Mouse (Mus musculus): ENCODE data around the gene Mapk11. TPM values are rescaled to one million over a fixed set of nuclear protein-coding genes. Genes with fewer than 3 reads are reported as not detected.

Gene Mapk11
- polyA plus RNA-seq, 1 experiment from 2014 or later: 0.83 TPM

DNA sequence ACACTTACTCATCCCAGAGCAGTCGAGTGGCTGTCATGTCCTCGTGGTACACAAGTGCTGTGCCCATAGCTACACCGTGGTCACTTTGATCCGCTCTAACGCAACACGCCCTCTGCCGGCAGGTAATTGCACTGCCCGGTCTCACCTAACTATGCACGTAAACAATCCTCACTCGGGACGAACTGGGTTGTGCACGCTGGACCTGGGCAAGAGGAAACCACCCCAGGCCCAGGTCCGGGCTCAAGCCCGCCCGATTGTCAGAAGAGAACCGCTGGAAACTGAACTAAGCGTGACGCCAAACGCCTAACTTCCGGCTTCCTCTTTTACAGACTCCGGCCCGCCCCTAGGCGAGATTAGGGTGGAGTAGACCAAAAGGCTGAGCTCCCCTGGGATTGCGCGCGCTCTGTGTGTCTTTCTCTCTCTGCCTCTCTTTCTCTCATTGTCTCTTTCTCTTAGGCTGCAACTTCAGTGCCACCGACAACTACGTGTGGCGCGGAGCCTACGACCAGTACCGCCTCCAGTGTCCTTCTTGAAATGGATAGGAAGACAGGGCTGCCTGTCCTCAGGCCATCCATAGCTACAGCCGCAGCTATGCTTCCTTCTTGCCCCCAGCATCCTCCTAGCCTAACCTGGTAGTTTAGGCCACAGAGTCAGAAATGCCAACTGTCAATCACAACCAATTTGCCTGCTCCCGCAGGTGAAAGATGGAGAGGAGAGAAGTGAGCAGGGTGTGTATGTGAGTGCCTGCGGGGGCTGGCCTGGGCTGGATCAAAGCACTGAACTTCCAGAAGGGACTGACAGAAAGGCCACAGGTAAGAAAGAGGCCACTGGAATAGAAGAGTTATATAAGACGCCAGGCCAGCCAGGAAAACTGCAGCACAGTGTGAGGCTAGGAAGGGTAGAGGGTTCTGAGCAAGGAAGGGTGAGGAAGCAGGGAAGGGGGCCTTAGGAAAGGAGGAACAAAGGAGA is 20.8 kb downstream of the Mapk11 start, which contains the start of gene Hdac10:
TSS of gene Hdac10 (minus strand) at position 319 of the 969 bp plus-strand sequence.
- no peaks in the 10 kb centered on the region; the same call in 1 of the 2 replicates for H3K27me3 ChIP-seq (ENCODE audit: control insufficient read depth, insufficient read depth, low read depth, low read length)
- no peaks in the 10 kb centered on the region for H3K9me3 ChIP-seq (replicated peaks; ENCODE audit: control insufficient read depth, low read length)
- no peaks in the 10 kb centered on the region for H3K36me3 ChIP-seq (ENCODE audit: control insufficient read depth, insufficient read depth)
- peak within 1 kb of the TSS; percentile 83 for H3K9ac ChIP-seq (ENCODE audit: low read depth, low read length)
- H3K4me3 ChIP-seq (ENCODE audit: low read depth, low read length): peak within 1 kb of the TSS; percentile 79
- H3K4me2 ChIP-seq (ENCODE audit: low read depth, low read length): peak within 1 kb of the TSS; percentile 85
- 3% methylated on average over 36 of the region's 36 CpGs for WGBS (ENCODE audit: insufficient replicate concordance)
- H3K27ac ChIP-seq (ENCODE audit: low read length): peak within 1 kb of the TSS; percentile 88
- ATAC-seq (ENCODE audit: low read depth): peak; percentile 87
- H3K4me1 ChIP-seq (ENCODE audit: control insufficient read depth, low read depth, low read length): peaks cover 15% of the 10 kb centered on the region

DNA sequence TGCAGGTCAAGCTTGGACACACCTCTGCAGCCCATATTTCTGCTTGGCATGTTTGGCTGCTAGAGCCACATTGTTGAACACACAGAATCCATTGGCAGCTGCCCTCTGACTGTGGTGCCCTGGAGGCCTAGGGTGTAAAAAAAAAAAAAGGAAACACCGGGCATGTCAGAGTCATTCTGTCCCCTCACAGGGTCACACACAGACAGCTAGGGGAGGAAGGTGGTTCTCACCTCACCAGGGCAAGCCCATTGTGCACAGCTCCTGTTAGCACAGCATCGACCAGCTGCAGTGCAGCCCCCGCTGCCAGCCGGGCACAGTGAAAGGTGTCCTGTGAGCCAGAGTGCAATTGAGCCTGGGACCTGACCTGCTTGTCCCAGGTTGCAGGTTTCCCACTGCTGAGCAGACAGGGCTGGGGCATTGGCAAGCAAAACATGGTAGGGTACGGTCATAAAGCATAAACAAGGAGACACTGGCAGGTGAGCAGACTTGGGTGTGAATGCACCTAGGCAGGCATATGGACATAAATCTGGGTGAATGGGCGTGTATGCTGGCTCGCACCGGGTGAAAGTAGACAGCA is 22.0 kb downstream of the Mapk11 start:
- Histone ChIP-seq H3K4me1 (ENCODE audit: control insufficient read depth, low read depth, low read length) (peaks cover 21% of the 10 kb centered on the region), H3K36me3 (ENCODE audit: control insufficient read depth, insufficient read depth) (no peaks in the 10 kb centered on the region), H3K9me3 (replicated peaks; ENCODE audit: control insufficient read depth, low read length) (no peaks in the 10 kb centered on the region), H3K4me2 (ENCODE audit: low read depth, low read length) (peak overlapping the region; percentile 85), H3K27ac (ENCODE audit: low read length) (no peak overlapping the region), H3K4me3 (ENCODE audit: low read depth, low read length) (peak overlapping the region; percentile 79), H3K9ac (ENCODE audit: low read depth, low read length) (peak overlapping the region; percentile 83; the same call in 1 of the 2 replicates), H3K27me3 (ENCODE audit: control insufficient read depth, insufficient read depth, low read depth, low read length) (no peaks in the 10 kb centered on the region; the same call in 1 of the 2 replicates)
- ATAC-seq (ENCODE audit: low read depth): no peak
- WGBS (ENCODE audit: insufficient replicate concordance): 75% methylated on average over 8 of the region's 8 CpGs

DNA sequence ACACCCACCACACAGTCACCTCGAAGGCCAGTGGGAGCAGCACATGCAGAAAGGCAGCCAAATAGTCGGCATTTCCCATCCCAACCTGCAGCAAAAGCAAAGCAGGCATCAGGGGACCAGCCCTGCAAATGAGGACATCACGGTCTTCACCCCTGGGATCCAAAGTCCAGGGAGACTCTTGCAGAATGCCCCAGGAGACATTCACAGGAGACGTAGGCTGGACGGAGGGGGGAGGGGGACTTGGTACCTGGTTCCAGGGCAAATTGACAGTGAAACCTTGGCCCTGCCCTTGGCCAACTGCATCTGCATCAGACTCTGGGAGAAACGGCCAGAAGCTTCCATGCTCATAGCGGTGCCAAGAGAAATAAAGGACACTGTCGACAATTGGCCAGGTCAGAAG is 22.8 kb downstream of the Mapk11 start:
- Histone ChIP-seq H3K9me3 (replicated peaks; ENCODE audit: control insufficient read depth, low read length) (no peaks in the 10 kb centered on the region), H3K4me2 (ENCODE audit: low read depth, low read length) (no peak overlapping the region), H3K4me1 (ENCODE audit: control insufficient read depth, low read depth, low read length) (peaks cover 29% of the 10 kb centered on the region), H3K4me3 (ENCODE audit: low read depth, low read length) (no peak overlapping the region), H3K27me3 (ENCODE audit: control insufficient read depth, insufficient read depth, low read depth, low read length) (no peaks in the 10 kb centered on the region; the same call in 1 of the 2 replicates), H3K9ac (ENCODE audit: low read depth, low read length) (no peak overlapping the region), H3K36me3 (ENCODE audit: control insufficient read depth, insufficient read depth) (no peaks in the 10 kb centered on the region), H3K27ac (ENCODE audit: low read length) (no peak overlapping the region)
- WGBS (ENCODE audit: insufficient replicate concordance): 75% methylated on average over 8 of the region's 8 CpGs
- ATAC-seq (ENCODE audit: low read depth): no peak

GRCm38 (mm10) chr15:89125351-89125750 is 24.1 kb downstream of the Mapk11 start:
- Histone ChIP-seq H3K4me2 (ENCODE audit: low read depth, low read length) (no peak overlapping the region), H3K27ac (ENCODE audit: low read length) (no peak overlapping the region), H3K4me3 (ENCODE audit: low read depth, low read length) (no peak overlapping the region), H3K4me1 (ENCODE audit: control insufficient read depth, low read depth, low read length) (peaks cover 42% of the 10 kb centered on the region), H3K27me3 (ENCODE audit: control insufficient read depth, insufficient read depth, low read depth, low read length) (no peaks in the 10 kb centered on the region), H3K9me3 (replicated peaks; ENCODE audit: control insufficient read depth, low read length) (no peaks in the 10 kb centered on the region), H3K9ac (ENCODE audit: low read depth, low read length) (no peak overlapping the region), H3K36me3 (ENCODE audit: control insufficient read depth, insufficient read depth) (no peaks in the 10 kb centered on the region)
- no peak for ATAC-seq (ENCODE audit: low read depth)
- 83% methylated on average over 9 of the region's 9 CpGs for WGBS (ENCODE audit: insufficient replicate concordance)

GRCm38 (mm10) chr15:89124312-89124711 is 25.1 kb downstream of the Mapk11 start:
- Histone ChIP-seq H3K27ac (ENCODE audit: low read length) (no peak overlapping the region), H3K4me1 (ENCODE audit: control insufficient read depth, low read depth, low read length) (peaks cover 45% of the 10 kb centered on the region), H3K4me2 (ENCODE audit: low read depth, low read length) (no peak overlapping the region), H3K36me3 (ENCODE audit: control insufficient read depth, insufficient read depth) (no peaks in the 10 kb centered on the region), H3K9ac (ENCODE audit: low read depth, low read length) (no peak overlapping the region), H3K9me3 (replicated peaks; ENCODE audit: control insufficient read depth, low read length) (no peaks in the 10 kb centered on the region), H3K27me3 (ENCODE audit: control insufficient read depth, insufficient read depth, low read depth, low read length) (no peaks in the 10 kb centered on the region), H3K4me3 (ENCODE audit: low read depth, low read length) (no peak overlapping the region)
- ATAC-seq (ENCODE audit: low read depth): no peak
- 71% methylated on average over 3 of the region's 3 CpGs for WGBS (ENCODE audit: insufficient replicate concordance)

GRCm38 (mm10) chr15:89123595-89123994 is 25.8 kb downstream of the Mapk11 start:
- peak overlapping the region; percentile 63 for H3K27ac ChIP-seq (ENCODE audit: low read length)
- peaks cover 40% of the 10 kb centered on the region for H3K4me1 ChIP-seq (ENCODE audit: control insufficient read depth, low read depth, low read length)
- no peaks in the 10 kb centered on the region for H3K27me3 ChIP-seq (ENCODE audit: control insufficient read depth, insufficient read depth, low read depth, low read length)
- no peaks in the 10 kb centered on the region for H3K9me3 ChIP-seq (replicated peaks; ENCODE audit: control insufficient read depth, low read length)
- peak overlapping the region; percentile 91 for H3K4me3 ChIP-seq (ENCODE audit: low read depth, low read length)
- peak overlapping the region; percentile 85 for H3K9ac ChIP-seq (ENCODE audit: low read depth, low read length)
- H3K36me3 ChIP-seq (ENCODE audit: control insufficient read depth, insufficient read depth): no peaks in the 10 kb centered on the region
- ATAC-seq (ENCODE audit: low read depth): no peak
- H3K4me2 ChIP-seq (ENCODE audit: low read depth, low read length): peak overlapping the region; percentile 90
- 39% methylated on average over 11 of the region's 11 CpGs for WGBS (ENCODE audit: insufficient replicate concordance)

GRCm38 (mm10) chr15:89122649-89123366 is 26.6 kb downstream of the Mapk11 start, which contains the start of gene Tubgcp6:
TSS of gene Tubgcp6 (minus strand) at chr15:89123112.
- H3K4me3 ChIP-seq (ENCODE audit: low read depth, low read length): peak within 1 kb of the TSS; percentile 91
- peak within 1 kb of the TSS; percentile 75 for H3K27ac ChIP-seq (ENCODE audit: low read length)
- H3K27me3 ChIP-seq (ENCODE audit: control insufficient read depth, insufficient read depth, low read depth, low read length): no peaks in the 10 kb centered on the region
- ATAC-seq (ENCODE audit: low read depth): peak; percentile 91
- H3K36me3 ChIP-seq (ENCODE audit: control insufficient read depth, insufficient read depth): no peaks in the 10 kb centered on the region
- under 1% methylated on average over 47 of the region's 47 CpGs for WGBS (ENCODE audit: insufficient replicate concordance)
- H3K4me1 ChIP-seq (ENCODE audit: control insufficient read depth, low read depth, low read length): peaks cover 36% of the 10 kb centered on the region
- no peaks in the 10 kb centered on the region for H3K9me3 ChIP-seq (replicated peaks; ENCODE audit: control insufficient read depth, low read length)
- peak within 1 kb of the TSS; percentile 85 for H3K9ac ChIP-seq (ENCODE audit: low read depth, low read length)
- peak within 1 kb of the TSS; percentile 90 for H3K4me2 ChIP-seq (ENCODE audit: low read depth, low read length)

- Histone ChIP-seq H3K4me1 (ENCODE audit: control insufficient read depth, low read depth, low read length) (peaks cover 24% of the 10 kb centered on the region), H3K4me3 (ENCODE audit: low read depth, low read length) (no peak overlapping the region), H3K9ac (ENCODE audit: low read depth, low read length) (no peak overlapping the region), H3K27me3 (ENCODE audit: control insufficient read depth, insufficient read depth, low read depth, low read length) (no peaks in the 10 kb centered on the region), H3K27ac (ENCODE audit: low read length) (no peak overlapping the region), H3K4me2 (ENCODE audit: low read depth, low read length) (no peak overlapping the region), H3K9me3 (replicated peaks; ENCODE audit: control insufficient read depth, low read length) (no peaks in the 10 kb centered on the region), H3K36me3 (ENCODE audit: control insufficient read depth, insufficient read depth) (peaks cover 16% of the 10 kb centered on the region)
- no peak for ATAC-seq (ENCODE audit: low read depth)
Measured at GRCm38 (mm10) chr15:89118007-89118406, 31.4 kb downstream of the Mapk11 start.

All from liver, embryonic 16.5 days (tissue).